Mouse (Mus musculus) spleen, postnatal 14 days (tissue): Measurements from ENCODE around the gene Gm14151.
"Not testable (repeated sequence)": the region's sequence is repeated elsewhere in the genome, so short reads cannot be mapped to it uniquely, and the experiment has no call there.

Experiments
- DNase-seq, 2 experiments: peaks; one replicate each; pipeline ENCODE4 v3.0.0; 2021 to 2022; ENCODE audit warnings: low spot score in 2 of 2

Gene Gm14151

DNA sequence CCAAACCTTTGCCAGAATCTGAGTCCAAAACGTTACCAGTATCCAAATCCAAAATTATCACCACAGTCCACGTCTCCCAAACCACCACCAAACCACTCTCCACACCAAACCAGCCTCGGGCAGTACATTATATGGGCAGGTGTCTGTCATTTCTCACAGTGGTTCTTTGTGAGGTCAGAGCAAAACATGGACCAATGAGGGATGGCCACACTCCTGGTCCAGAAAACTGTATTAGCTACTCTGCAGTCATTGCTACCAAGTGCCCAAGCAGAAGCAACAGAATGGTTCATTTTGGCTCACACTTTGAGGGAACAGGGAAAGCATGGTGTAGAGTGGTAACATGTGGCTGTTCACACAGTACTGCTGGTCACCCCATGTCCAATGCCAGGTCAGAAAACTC lies at the start of gene Gm14151:
Gene Gm14151, minus strand, starts transcription at position 101 of the 400 bp plus-strand sequence.
- not testable (repeated sequence) for DNase-seq

DNA sequence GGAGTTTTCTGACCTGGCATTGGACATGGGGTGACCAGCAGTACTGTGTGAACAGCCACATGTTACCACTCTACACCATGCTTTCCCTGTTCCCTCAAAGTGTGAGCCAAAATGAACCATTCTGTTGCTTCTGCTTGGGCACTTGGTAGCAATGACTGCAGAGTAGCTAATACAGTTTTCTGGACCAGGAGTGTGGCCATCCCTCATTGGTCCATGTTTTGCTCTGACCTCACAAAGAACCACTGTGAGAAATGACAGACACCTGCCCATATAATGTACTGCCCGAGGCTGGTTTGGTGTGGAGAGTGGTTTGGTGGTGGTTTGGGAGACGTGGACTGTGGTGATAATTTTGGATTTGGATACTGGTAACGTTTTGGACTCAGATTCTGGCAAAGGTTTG lies 5.8 kb upstream of the Gm14151 start, which contains the start of gene Gm14147:
Gene Gm14147, plus strand, starts transcription at position 301 of the 400 bp plus-strand sequence.
- not testable (repeated sequence) for DNase-seq

DNA sequence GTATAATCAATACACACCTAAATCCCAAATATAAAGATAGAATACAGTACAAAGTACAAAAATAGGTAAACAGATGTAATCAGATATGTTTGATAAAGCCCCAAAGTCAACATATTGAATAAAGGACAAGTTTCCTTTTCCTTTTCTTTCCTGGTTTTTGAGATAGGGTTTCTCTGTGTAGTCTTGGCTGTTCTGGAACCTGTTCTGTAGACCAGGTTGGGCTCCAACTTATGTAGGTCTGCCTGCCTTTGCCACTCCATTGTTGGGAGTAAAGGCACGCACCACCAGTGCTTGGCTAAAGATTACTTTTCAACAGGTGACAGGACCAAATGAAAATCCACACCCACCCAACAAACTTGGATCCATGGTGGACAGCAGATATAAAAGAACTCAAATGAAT lies 35.5 kb downstream of the Gm14151 start:
- no peak for DNase-seq

DNA sequence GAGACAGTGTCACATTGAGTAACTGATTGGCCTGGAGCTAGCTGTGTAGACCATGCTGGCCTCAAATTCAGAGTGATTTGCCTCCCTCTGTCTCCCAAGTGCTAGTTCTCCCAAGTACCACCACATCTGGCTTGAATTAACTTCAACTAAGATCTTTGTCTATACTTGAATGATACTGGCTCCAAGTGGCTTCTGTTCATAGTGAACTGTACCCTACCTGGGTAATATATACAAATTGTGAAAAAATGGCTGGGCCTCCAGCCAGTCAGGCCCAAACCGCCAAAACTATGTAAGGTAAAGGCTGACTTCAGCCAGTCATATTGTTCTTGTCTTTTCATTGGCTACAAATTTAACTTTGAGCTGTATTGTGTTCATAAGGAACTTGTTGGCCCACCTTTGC lies 51.7 kb downstream of the Gm14151 start:
- DNase-seq: no peak

DNA sequence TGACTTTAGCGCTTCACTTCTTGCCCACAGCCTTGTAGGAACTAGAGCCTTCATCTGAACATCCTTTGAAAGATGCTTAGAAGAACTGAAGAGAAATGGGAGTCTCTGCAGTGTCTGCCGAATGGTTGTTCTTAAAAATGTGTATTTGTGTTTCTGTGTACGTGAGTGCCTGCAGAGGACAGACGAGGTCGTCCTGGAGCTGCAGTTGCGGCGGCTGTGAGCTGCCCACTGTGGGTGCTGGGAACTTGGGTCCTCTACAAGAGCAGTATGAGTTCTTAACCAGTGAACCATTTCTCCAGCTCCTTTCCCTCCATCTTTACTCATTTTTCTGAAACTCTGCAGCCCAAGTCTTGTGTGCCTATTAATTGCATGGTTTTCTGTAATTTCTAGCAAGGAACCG lies 52.4 kb downstream of the Gm14151 start:
- no peak for DNase-seq

DNA sequence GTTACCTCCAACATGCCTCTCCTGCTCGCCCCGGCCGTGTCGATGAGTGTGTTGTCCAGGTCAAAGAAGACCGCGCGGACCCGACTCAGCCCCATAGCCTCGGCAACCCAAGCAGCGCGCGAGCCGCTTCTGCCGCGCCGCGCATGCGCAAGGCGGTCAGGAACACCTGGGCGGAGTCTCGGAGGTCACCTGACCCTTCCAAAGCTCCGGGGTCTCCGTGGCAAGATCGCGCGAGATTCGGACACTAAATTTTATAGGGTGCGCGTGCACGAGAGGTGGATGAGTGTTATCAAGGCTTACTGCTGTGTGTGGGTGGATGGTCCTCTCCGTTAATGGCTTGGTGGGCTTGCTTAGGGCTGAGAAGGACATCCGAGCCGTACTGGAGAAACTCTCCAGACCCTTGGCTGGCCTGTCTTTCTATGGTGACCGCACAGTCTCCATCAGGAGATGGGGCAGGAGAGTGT lies 52.9 kb downstream of the Gm14151 start, which contains the start of the genes Ninl and Nanp:
Gene Ninl, minus strand, starts transcription at position 151 of the 464 bp plus-strand sequence.
Gene Nanp, minus strand, starts transcription at position 167 of the 464 bp plus-strand sequence.
- peak; percentile 89 to 94 for DNase-seq

DNA sequence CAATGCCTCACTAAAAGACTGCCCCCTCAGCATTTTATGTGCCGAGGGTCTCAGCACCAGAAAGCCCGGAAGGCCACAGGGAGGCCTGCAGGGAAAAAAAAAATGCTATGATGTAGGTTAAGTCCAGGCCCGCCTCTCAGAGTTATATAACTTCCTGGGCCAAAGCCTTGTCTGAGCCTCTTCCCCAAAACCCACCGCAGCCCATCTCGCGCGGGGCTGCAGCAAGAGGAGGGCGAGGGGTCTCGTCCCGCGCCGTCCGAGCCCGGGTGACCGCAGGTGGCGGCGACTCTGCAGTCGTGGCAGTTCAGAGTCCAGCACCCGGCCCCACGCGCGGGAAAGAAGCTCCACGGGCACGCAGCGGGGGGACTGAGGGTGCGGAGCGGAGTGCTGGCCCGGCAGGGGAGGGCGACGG lies 53.3 kb downstream of the Gm14151 start:
- no peak for DNase-seq

DNA sequence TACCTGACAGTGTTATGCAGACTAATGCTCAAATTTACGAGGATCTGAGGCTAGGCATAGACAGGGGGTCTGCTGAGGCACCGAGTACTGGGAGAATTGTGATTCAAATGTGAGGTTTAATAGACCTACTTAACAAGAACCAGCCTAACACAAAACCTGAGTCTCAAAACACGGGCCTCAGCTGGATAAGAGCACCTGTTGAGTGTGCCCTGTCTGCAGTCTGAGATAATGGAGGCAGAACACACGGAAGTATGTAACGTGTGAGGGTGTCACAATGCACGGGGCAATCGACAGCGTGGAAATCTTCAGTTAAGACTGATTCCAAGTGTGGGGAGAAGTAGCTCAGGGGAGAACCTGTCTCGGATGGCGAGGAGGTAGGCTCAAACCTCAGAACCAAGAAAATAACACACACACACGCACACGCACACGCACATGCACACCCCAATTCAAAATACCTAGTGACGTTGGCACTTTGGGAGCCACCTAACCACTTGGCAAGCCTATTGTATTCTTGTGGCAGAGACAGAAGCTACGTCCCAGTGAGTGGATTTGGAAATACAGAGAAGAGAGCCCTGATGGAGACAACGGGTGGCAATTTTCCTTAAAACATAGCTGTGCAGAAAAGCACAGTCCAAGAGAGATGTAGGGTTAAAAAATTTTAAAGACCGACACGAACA lies 54.1 kb downstream of the Gm14151 start:
- peak in 1 of 2 experiments; percentile 22 for DNase-seq

DNA sequence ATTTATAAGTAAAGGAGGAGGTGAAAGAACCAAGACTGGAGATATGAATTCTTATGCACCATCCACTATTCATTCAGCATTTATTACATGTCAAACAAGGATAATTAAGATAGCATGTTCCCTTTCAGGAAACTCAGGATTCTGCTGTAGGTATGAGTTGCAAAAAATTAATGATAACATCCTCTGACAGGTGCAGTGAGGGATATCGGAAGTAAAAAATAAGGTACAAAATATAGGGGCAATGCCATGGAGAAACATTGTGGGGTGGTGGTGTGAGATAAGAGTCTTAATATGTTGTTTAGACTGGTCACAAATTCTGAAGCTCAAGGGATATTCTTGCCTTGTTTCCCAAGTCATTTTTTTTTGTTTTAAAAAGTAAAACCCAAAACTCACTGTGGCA lies 54.9 kb downstream of the Gm14151 start:
- no peak for DNase-seq
